Mouse (Mus musculus) G1E (cell line): ENCODE data around the gene Leo1. TPM values are rescaled to one million over a fixed set of nuclear protein-coding genes. Genes with fewer than 3 reads are reported as not detected.

Experiments
- ATAC-seq: 2 replicates; pipeline ENCODE4 v1.8.0; 2016; ENCODE audit warnings: mild to moderate bottlenecking; ENCODE audit not compliant: insufficient number of reproducible peaks, poor library complexity, low FRiP score, severe bottlenecking; ENCODE audit errors: extremely low read depth
- DNase-seq: peaks from one replicate; pipeline ENCODE4 v3.0.0; 2012; ENCODE audit warnings: low spot score
- H3K27me3 ChIP-seq: 2 replicates; pipeline ENCODE4 v1.6.1; 2012; ENCODE audit warnings: mild to moderate bottlenecking, low read length, inconsistent platforms; ENCODE audit not compliant: insufficient read depth
- H3K36me3 ChIP-seq: replicated peaks from 2 replicates; pipeline ENCODE3; 2012; ENCODE audit warnings: mild to moderate bottlenecking, inconsistent platforms
- H3K4me1 ChIP-seq: 2 replicates; pipeline ENCODE4 v1.6.1; 2012; ENCODE audit warnings: low read depth, low read length, inconsistent platforms, mixed read lengths; ENCODE audit not compliant: insufficient read depth
- H3K4me3 ChIP-seq: 2 replicates; pipeline ENCODE4 v1.5.1; 2012; ENCODE audit warnings: low read depth, mild to moderate bottlenecking, inconsistent platforms, low read length, moderate library complexity, mixed read lengths
- H3K9me3 ChIP-seq: replicated peaks from 2 replicates; pipeline ENCODE4 v1.6.1; 2012; ENCODE audit warnings: inconsistent platforms
- CTCF ChIP-seq: IDR thresholded peaks from 2 replicates; pipeline ENCODE4 v1.5.1; 2012; ENCODE audit warnings: low read depth, low read length, inconsistent platforms, mixed read lengths
- GATA1 ChIP-seq: IDR thresholded peaks from 2 replicates; pipeline ENCODE4 v1.6.1; 2012; ENCODE audit warnings: borderline replicate concordance, low read length, inconsistent platforms, mixed read lengths
- GATA2 ChIP-seq: IDR thresholded peaks from 2 replicates; pipeline ENCODE4 v1.6.1; 2012; ENCODE audit warnings: low read depth, low read length, inconsistent platforms, borderline replicate concordance
- POLR2AphosphoS5 ChIP-seq: IDR thresholded peaks from 2 replicates; pipeline ENCODE4 v1.6.1; 2012; ENCODE audit warnings: low read depth, low read length, inconsistent platforms; ENCODE audit not compliant: insufficient replicate concordance
- TAL1 ChIP-seq: conservative IDR thresholded peaks from 2 replicates; pipeline ENCODE4 v1.6.1; 2012; ENCODE audit warnings: low read depth, low read length, inconsistent platforms, mixed read lengths
- polyA plus RNA-seq: library from polyadenylated mRNA; stranded (reverse); fragments of >175 nt; gene quantifications from 2 replicates; pipeline ENCODE4 v1.2.3, GENCODE M21; 2012
- total RNA-seq, 2 experiments: library from RNA; stranded (forward) in 1 of 2; stranded (reverse) in 1 of 2; fragments of 200-1000 nt in 1 of 2; fragments of >200 nt in 1 of 2; fragmentation: Nextera tagmentation in 1 of 2; gene quantifications; 2 replicates each; pipeline ENCODE4 v1.2.3; 2014 to 2017

Gene Leo1
- total and polyA plus RNA-seq, 3 experiments = 14.4 to 48.3 (median 21.1) TPM

GRCm38 (mm10) chr9:75511236-75511939 lies 70.1 kb downstream of the Leo1 start:
- no peak overlapping the region for H3K4me3 ChIP-seq
- TF ChIP-seq GATA2 = no peak
- no peak for TF ChIP-seq TAL1
- TF ChIP-seq POLR2AphosphoS5 = no peak
- TF ChIP-seq GATA1 = no peak
- no peak for TF ChIP-seq CTCF
- DNase-seq (no peak), ATAC-seq (no peak)
- no peaks in the 10 kb centered on the region for H3K9me3 ChIP-seq
- H3K27me3 ChIP-seq = no peaks in the 10 kb centered on the region
- peaks cover 87% of the 10 kb centered on the region for H3K36me3 ChIP-seq
- H3K4me1 ChIP-seq = no peaks in the 10 kb centered on the region

GRCm38 (mm10) chr9:75515464-75516113 lies 74.3 kb downstream of the Leo1 start:
- peaks cover 68% of the 10 kb centered on the region for H3K36me3 ChIP-seq
- DNase-seq = peak; percentile 17

More at GRCm38 (mm10) chr9:75515464-75516113, 74.3 kb downstream of the Leo1 start:
- peak; percentile 49 for ATAC-seq
- 0 out of 2 replicates have a peak, but pooled peaks have one; percentile 6 for TF ChIP-seq CTCF
- TF ChIP-seq GATA2 = no peak
- no peak for TF ChIP-seq POLR2AphosphoS5
- no peak for TF ChIP-seq TAL1
- no peak for TF ChIP-seq GATA1
- Histone ChIP-seq H3K4me1 (no peaks in the 10 kb centered on the region), H3K27me3 (no peaks in the 10 kb centered on the region), H3K9me3 (no peaks in the 10 kb centered on the region), H3K4me3 (no peak overlapping the region)

Other genes starting within 250 kb of the Leo1 start
- gene Myo5c, start 209.5 kb upstream of the Leo1 start, total RNA-seq (2014; fragmentation: Nextera tagmentation) = 0.15 TPM in 1 of 2 replicates, not detected in the other
- gene Myo5c, start 209.5 kb upstream of the Leo1 start, total RNA-seq (2017) = under 0.01 and 0.22 TPM in 2 replicates
- gene Myo5c, start 209.5 kb upstream of the Leo1 start, polyA plus RNA-seq = not detected in 2 replicates
- not detected in 2 replicates for gene Gnb5, start 135.2 kb upstream of the Leo1 start, total RNA-seq (2014; fragmentation: Nextera tagmentation)
- 0.17 and 0.66 TPM in 2 replicates for gene Gnb5, start 135.2 kb upstream of the Leo1 start, total RNA-seq (2017)
- gene Gnb5, start 135.2 kb upstream of the Leo1 start, polyA plus RNA-seq = not detected in 2 replicates
- not detected in 2 replicates for gene Bcl2l10, start 93.8 kb upstream of the Leo1 start, total RNA-seq (2014; fragmentation: Nextera tagmentation)
- 0.12 and 0.33 TPM in 2 replicates for gene Bcl2l10, start 93.8 kb upstream of the Leo1 start, total RNA-seq (2017)
- not detected in 2 replicates for gene Bcl2l10, start 93.8 kb upstream of the Leo1 start, polyA plus RNA-seq
- 49.2 and 57.6 TPM in 2 replicates for gene Mapk6, start 31.5 kb upstream of the Leo1 start, total RNA-seq (2014; fragmentation: Nextera tagmentation)
- gene Mapk6, start 31.5 kb upstream of the Leo1 start, total RNA-seq (2017) = 45.2 and 49.2 TPM in 2 replicates
- gene Mapk6, start 31.5 kb upstream of the Leo1 start, polyA plus RNA-seq = 6.2 and 7.6 TPM in 2 replicates
- 115 and 123 TPM in 2 replicates for gene Tmod3, start 118.1 kb downstream of the Leo1 start, total RNA-seq (2014; fragmentation: Nextera tagmentation)
- 118 and 136 TPM in 2 replicates for gene Tmod3, start 118.1 kb downstream of the Leo1 start, total RNA-seq (2017)
- 10.9 and 11.3 TPM in 2 replicates for gene Tmod3, start 118.1 kb downstream of the Leo1 start, polyA plus RNA-seq
- not detected in 2 replicates for gene Tmod2, start 169.8 kb downstream of the Leo1 start, total RNA-seq (2014; fragmentation: Nextera tagmentation)
- 0.17 and 0.38 TPM in 2 replicates for gene Tmod2, start 169.8 kb downstream of the Leo1 start, total RNA-seq (2017)
- not detected in 2 replicates for gene Tmod2, start 169.8 kb downstream of the Leo1 start, polyA plus RNA-seq
- gene Lysmd2, start 184.2 kb downstream of the Leo1 start, total RNA-seq (2014; fragmentation: Nextera tagmentation) = not detected in 2 replicates
- 0.12 and 0.22 TPM in 2 replicates for gene Lysmd2, start 184.2 kb downstream of the Leo1 start, total RNA-seq (2017)
- not detected in 2 replicates for gene Lysmd2, start 184.2 kb downstream of the Leo1 start, polyA plus RNA-seq
- gene Scg3, start 242.5 kb downstream of the Leo1 start, total RNA-seq (2014; fragmentation: Nextera tagmentation) = 0.68 TPM in 1 of 2 replicates, not detected in the other
- gene Scg3, start 242.5 kb downstream of the Leo1 start, total RNA-seq (2017) = 0.16 TPM in 1 of 2 replicates, not detected in the other
- gene Scg3, start 242.5 kb downstream of the Leo1 start, polyA plus RNA-seq = not detected in 2 replicates